Mouse (Mus musculus) adrenal gland, adult 2 months (tissue): ENCODE results near the gene Cyp2u1. TPM values are rescaled to one million over a fixed set of nuclear protein-coding genes. Genes with fewer than 3 reads are reported as not detected.
"Not testable (repeated sequence)": the region's sequence is repeated elsewhere in the genome, so short reads cannot be mapped to it uniquely, and the experiment has no call there.

Experiments
- DNase-seq: peaks from one replicate; pipeline ENCODE4 v3.0.0; 2021
- long read RNA-seq: library from polyadenylated mRNA; stranded (forward); transcript quantifications from one replicate; pipeline ENCODE4 v2.0.0, GENCODE M21; 2021
- polyA plus RNA-seq: library from polyadenylated mRNA; depleted of rRNA; stranded (reverse); fragments of >200 nt; gene quantifications from 2 replicates; pipeline ENCODE4 v1.2.3, GENCODE M21; 2012; rRNA removed
- total RNA-seq, 2 experiments: library from RNA; stranded (reverse); gene quantifications; 2 replicates each; pipeline ENCODE4 v1.2.3; 2021

Gene Cyp2u1
- total RNA-seq (10 to 100 TPM; 14.4 to 24.0 TPM), polyA plus RNA-seq (14.2 and 17.2 TPM in 2 replicates)
- long read RNA-seq, full-length matches to known transcripts: 4 of 7 reads
- long read RNA-seq, partial matches to known transcripts: 1 of 7 reads
- long read RNA-seq, other reads (novel, unspliced or antisense): 2 of 7 reads

DNA sequence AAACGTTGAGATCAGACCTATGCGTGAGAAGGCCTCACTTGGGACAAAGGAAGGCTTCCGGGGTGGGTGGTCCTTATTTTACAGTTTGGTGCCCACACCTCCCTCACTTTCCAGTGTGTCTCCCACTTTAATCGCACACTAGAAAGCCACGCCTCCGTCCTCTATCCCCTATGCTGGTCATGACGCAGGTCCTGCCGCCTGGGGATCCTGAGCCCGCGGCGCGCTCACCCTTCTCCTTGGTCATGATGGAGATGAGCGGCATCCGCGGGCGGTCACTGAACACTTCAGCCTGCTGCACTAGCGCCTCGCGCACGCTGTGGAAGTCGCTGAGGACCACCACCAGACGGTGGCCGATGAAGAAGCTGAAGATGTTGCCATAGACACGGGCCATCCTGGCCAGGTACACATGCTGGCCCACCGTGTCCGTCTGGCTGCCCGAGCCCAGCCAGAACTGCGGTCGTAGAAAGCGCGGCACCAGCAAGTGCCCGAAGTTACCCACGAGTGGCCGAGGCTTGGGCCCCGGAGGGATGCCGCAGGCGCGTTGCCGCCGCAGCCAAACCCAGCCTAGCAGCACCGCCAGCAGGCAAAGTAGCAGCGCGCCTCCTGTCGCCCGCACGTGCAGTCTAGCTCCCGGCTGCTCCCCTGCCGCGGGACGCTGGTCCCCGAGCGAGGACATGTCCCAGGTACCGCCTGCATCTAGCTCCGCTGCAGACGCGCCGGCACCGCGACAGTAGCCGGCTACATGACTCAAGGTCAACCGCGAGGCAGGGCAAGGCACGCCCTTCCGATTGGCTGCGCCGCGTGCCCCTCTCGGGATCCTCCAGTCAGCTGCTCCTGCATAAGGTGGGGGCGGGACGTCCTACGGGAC, at the start of gene Cyp2u1:
Cyp2u1 (minus strand) TSS at position 776 of the 868 bp plus-strand sequence.
- peak; percentile 95 for DNase-seq

DNA sequence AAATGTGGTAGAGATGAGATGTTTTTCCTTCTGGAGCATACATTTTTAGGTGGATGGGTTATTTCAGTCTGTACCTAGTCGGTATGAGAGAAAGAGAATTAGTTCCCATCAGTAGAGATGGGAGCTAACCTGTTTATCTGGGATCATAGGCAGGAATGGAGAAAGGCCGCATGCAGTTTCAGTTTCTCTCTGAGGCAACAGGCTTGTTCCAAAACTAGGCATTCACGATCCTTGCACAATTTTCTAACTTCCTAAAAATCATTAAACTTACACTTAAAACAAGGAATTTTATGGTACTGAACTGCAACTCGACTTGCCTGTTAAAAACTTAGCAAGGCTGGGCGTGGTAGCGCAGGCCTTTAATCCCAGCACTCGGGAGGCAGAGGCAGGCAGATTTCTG, 47.5 kb upstream of the Cyp2u1 start:
- DNase-seq: no peak

DNA sequence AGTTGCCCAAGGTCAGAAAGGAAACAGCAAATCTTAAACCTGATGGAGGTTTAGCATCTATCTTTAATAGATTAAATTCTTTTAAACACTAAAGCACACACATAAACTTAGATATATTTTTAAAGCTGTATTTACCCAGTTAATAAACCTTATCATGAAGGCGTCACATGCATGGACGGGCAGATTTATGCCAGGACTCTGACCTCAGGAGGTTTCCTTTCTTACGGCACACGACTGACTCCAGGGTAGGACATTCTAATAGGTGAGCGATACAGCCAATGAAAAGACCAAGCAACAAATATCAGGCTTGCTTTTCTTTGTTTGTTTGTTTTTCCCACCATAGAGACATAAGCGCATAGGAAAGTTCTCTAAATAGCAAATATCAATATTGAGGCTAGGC, 46.0 kb upstream of the Cyp2u1 start:
- no peak for DNase-seq

DNA sequence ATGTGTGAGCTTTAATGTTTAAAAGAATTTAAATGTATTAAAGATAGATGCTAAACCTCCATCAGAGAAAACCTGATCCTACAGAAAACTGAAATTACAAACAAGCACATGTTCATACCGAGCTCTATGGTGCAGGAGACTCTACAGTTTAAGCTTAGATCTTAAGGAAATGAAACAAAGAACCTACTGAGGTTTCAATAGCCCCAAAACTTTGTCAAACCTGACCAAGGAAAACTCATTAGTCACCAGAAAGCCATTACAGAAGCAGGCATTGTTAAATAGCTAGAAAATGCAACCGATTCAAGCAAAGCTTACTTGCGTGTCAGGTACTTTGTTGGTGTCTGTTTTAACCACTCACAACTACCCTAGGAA, 45.5 kb upstream of the Cyp2u1 start:
- DNase-seq: no peak

DNA sequence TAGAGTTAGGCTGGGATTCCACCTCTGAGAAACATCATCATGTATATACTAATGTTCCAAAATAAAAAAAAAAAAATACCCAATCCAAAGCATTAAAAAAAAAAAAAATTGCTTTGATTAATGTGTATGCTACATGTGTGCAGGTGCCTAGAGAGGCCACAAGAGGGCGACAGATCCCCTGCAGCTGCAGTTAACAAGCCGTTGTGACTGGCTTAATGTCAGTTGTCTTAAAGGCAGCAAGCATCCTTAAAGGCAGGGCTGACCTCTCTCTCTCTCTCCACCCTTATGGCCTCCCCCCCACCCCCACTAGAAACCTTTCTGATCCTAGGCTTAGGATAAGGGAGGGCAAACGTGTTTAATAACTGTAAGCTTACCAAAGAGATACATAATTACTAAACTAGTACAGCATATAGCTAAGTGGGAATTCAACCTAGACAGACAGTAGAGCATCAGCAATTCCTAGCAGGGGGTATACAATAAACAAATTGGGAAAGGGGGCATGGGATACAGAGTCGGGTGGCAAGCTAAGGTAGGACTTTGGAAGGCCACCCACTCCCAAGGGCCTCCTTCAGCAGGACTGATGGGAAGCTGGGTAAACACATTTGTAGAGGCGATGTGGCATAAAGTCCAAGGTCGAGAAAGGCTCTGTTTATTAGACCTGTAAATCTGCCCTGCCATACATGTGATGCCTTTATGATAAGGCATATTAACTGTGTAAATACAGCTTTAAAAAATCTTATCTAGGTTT, 45.0 kb upstream of the Cyp2u1 start:
- DNase-seq: peak; percentile 39

DNA sequence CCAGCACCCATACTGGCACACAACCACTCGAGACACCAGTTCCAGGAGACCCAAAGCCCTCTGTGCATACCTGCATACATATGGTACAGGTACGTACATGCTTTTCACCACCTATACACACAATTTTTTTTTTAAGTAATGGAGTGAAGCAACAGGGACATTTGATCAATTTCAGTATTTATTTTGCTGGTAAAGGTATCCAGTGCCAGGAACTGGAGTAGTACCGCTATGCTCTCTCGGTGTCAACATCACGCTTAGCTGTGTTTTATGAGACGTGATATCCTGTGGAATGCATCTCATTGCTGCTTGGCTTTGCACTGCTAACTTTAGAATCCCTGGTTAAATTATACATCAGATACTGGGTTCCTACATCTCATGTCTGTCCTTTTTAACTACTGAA, 42.9 kb upstream of the Cyp2u1 start:
- DNase-seq: no peak

DNA sequence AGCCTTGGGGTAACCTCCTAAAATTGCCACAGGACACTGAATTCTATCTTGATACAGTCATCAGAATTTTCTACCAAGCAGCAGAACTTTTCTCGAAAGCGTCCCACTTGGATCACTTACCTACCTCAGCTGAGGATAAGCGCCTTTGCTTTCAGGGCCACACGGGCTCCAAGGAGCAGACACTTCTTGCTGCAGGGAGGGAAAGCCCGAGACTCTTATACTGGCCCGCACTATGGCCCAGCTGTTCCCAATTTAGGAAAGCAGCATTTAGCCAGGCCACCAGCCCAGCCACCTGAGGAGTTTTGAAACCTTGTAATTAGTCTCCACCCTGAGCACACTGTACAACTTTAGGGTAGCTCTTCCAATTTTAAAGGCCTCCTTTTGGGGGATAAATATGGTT, 40.3 kb upstream of the Cyp2u1 start:
- DNase-seq: no peak

DNA sequence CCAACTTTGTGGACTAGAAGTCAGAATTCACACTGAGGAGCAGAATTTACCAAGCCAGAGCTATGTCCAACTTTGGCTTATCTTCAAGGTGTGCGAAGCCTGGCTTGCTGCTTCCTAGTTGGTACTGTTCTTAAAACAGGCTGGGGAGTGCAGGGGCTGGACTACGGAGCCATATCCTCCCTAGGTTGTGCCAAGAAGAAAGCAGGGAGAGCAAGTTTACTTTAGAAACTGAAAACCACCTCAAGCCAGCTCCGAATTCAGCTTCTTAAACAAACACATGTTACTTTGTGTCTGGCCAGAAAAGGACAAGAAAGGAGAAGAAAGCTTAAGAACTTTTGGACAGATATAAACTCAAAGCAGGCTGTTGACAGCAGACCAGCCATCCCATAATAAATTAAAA, 37.9 kb upstream of the Cyp2u1 start:
- no peak for DNase-seq

DNA sequence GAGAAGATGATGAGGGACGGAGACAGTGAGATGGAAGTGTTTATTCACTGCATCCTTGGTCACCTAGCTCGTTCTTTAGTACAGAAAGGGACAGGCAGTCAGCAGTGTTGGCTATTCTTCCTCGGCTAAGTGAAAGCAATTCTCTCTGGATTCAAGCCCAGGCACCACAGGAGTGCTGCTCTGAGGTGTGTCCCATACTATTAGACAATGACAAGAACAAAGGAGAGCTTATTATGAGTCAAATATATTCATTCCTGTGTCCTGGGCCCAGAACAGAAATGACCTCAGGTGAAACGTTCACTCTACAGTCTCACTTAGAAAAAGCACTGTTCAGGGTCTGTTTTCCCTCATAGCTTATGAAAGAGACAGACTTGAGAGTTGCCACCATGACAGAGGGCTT, 36.3 kb upstream of the Cyp2u1 start:
- DNase-seq: no peak

DNA sequence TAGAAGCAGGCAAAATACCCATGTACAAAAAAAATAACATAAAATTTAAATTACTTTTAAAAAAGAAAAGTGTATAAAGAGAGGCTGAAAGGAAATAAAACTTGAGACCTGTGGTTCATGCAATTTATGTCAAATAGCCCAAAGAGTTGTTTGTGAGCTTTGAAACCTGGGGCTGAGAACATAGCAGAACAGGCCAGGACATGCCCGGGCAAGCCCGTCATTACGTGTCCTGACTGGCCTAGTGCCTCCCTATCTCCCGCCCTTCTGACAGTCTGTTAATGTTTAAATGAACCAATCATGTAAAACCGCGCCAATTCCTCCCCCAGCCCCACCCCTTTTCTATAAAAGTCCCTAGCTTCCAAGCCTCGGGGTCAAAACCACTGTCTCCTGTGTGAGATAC, 34.7 kb upstream of the Cyp2u1 start:
- DNase-seq: not testable (repeated sequence)

DNA sequence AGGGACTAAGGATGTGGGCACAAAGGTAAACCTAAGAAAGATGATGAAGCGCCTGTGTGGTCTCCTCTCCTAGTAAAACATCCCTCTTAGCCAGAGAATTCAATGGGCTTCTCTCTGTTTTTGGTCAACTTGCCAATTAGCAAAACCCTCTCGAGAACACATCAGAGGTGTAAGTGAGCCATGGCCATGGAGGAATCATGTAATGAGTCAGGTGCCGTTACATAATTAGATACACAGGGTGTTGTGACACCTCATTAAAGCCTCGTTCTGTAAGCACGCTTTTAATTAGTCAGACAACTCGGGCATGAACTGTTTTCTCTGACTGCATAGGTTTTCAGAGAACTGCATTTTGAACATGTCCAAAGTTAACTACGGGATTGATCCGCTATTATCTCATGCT, 33.6 kb upstream of the Cyp2u1 start:
- no peak for DNase-seq

DNA sequence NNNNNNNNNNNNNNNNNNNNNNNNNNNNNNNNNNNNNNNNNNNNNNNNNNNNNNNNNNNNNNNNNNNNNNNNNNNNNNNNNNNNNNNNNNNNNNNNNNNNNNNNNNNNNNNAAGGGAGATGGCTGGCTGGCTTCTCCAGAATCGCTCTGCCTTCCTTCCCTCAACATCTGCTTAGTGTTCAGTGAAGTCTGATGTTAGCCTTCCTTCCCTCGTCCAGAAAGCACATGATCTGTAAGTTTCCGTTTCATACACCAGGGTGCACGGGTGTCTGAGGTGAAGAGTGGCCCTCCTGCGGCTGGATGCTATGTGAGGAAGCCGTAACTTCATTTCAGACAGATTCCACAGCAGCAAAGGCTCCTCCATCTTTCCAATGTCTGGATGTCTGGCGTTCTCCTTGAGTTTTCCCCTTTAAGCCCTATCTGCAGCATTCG, 32.1 kb upstream of the Cyp2u1 start:
- no peak for DNase-seq

DNA sequence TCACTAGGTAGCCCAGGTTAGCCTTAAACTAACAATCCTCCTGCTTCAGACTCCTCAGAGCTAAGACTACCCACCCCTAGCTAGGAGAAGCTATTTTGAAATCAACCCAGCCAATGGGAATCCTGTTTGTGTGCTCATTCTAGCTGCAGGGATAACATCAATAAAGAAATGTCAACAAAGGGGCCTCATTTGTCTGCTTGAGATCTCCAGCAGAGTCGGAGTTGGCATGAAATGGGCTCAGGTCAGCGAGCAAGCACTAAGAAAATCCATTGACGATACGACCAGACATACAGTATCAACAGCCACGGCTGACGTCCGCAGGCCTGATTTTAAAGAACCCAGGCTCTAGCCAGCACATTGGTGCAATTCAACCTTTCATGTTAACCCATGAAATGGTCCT, 24.2 kb upstream of the Cyp2u1 start:
- DNase-seq: no peak

DNA sequence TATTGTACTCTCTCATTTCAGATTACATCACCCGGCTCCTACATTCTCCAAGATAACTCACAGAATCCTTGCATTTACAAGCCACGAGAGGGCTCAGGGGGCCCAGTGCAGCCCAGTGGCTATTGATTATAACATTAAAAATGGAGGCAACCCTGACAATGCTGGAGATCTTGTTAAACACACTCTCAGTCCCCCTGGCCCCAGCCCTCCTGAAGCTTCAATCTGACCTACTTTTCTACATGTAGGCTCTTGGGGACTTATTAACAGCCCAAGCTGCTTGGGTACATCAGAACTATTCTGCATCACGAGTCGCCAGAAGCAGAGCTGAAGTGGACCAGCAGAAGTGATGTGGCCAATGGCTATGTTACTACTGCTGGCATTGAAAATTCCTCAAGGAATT, 23.6 kb upstream of the Cyp2u1 start:
- DNase-seq: no peak

DNA sequence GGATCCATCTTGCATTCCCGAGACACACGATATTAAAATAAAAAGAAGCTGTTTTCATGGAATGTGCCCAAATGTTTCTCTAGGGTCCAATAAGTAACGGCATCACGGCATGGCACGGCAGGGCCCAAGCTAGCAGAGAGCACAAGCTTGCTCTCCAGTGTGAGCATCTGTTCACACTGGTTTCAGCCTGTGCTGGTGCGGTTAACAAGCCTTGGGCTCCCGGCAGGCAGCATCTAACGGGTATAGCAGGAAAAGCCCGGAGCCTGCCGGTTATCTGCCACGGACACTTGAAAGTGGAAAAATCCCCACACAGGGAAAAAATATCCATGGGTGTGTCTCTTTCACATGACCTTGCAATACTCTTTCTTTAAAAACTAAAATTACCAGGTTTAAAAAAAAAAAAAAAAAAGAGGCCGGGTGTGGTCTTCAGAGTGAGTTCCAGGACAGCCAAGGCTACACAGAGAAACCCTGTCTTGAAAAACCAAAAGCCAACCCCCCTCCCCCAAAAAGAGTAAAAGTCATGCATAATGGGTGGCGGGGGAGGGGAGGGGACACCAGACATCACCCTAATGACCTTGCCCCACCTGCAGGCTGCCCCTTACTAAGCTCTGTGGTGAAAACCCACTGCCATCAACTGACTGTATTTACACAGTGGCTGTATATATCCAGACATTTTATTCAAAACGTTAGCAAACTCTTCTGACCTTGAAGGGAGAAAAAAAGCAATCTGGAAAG, 19.2 kb upstream of the Cyp2u1 start:
- no peak for DNase-seq

DNA sequence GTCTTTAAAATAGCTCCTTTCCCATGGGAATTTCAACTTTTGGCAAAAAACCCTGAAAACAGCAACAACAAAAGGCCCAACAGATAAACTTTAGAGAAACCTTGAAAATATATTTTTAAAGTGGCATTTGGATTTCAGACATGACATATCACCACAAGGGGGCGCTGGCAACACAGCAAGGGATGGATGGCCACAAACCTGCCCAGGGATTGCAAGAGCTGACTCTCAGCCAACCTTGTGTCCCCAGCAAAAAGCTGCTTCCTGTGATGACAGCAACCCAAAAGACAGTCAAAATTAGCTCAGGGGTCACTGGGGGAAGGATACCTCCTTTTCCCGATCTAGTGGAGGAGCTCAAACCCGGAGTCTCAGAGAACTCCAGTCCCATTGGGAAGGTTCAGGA, 17.2 kb upstream of the Cyp2u1 start:
- peak; percentile 83 for DNase-seq

DNA sequence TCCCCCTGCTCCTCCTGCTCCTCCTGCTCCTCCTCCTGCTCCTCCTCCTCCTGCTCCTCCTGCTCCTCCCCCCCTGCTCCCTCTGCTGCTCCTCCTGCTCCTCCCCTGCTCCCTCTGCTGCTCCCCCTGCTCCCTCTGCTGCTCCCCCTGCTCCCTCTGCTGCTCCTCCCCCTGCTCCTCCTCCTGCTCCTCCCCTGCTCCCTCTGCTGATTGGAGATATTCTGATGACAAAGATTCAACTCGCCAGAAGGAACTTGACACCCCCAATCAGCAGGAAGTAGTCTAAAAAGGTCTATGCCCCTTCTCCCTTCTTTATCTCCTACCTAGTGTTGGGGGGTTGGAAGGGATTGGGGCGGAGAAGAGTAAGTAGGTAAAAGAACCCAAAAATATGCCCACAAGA, 15.2 kb upstream of the Cyp2u1 start:
- DNase-seq: no peak

DNA sequence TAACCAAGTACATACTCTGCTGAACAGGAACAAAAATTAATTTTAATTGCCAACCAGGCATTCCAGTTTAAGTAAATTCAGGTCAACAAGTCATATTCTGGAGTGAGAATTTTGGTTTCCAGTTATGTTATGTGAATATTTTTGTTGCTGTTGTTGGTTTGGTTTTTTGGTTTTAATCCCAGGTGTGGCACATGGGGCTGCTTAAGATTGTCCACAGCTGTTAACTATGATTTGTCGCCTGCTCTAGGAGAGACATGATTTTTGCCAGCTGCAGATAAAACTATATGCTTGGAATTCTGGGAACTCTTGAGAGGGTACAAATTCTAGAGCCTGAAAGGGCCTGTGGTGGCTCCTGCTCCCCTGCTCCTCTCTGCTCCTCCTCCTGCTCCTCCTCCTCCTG, 14.1 kb upstream of the Cyp2u1 start:
- no peak for DNase-seq

DNA sequence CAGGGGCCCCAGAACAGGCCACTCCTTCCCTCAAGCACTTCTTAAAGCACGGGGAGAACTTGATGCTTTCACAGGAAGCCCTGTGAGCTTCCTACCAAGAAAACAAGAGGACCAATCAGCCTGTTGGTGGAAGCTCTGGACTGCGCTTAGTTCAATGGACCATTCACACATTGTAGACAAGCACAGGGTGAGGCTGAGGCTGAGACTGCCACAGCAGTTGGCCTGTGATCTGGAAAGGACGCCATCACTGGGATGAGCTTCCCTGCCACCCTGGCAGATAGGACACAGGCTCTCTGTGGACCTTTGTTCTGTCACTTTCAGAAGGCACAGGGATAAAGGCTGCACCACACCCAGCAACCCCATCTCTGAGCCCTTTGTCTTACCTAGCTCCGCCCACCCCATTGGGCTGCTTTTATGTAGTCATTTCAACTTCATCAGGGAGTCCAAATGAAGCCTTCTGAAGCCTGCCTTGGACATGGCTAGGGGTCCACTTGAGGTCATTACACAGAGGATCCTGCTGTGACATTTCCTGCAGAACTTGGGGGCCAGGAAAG, 13.0 kb upstream of the Cyp2u1 start:
- no peak for DNase-seq

DNA sequence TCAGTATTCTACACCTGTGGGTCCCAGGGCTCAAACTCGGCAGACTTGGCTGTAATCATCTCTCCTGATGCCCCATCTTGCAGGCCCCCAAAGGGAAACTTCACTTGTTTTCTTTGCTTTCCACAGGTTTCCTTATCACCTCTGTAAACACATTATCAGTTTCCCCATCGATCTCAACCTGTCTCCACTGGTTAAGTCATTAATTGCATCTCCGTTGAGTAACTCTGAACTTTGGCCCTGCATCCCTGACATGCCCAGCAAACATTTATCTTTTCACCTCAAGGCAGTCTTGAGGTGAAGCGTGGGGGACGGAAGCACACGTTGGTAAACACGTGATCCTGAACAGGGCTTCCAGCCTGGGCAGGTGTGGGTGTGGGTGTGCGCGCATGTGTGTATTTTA, 9.3 kb upstream of the Cyp2u1 start:
- DNase-seq: no peak

DNA sequence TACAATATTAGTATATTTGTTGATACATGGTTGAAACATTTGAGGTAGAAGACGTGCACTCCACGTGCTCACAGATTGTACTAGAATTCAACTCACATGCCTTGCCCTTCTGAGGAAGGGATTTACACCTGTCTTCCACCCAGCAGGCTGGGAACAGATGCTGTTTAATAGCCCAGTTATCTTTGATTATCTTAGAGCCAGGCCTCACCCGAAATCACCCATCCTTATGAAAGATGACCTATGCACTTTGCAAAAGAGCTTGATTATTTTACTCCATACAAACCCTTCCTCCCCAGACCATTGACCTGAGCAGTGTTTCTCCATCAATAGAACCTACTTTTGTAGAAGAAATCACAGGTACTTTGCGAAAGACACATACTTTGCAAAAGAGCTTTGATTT, 7.5 kb upstream of the Cyp2u1 start:
- DNase-seq: no peak

DNA sequence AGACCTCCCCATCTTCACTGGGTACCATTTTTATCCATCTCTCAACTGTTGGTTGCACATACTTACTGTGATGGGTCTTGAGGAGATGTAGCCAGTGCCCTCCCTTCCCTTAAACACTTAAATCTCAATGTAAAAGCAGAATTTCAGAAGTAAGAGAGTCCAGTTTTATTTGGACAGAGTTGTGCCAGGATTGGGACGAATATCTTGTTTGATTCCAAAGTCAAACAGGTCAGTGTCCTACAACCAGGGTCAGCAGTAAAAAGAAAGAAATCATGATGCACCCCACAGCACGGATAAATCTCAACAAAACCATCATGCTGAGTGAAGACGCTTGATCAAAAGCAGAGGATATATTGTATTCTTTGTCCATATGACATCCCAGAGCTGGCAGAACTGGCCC, 4.8 kb upstream of the Cyp2u1 start:
- no peak for DNase-seq
